Mouse (Mus musculus) colon, adult 2 months (tissue): ENCODE measurements around the gene Clnk. TPM values are rescaled to one million over a fixed set of nuclear protein-coding genes. Genes with fewer than 3 reads are reported as not detected.

Experiments
- polyA plus RNA-seq: library from polyadenylated mRNA; depleted of rRNA; stranded (reverse); fragments of >200 nt; gene quantifications from 2 replicates; pipeline ENCODE4 v1.2.3, GENCODE M21; 2012; rRNA removed

The Clnk gene
- polyA plus RNA-seq = 0.10 TPM in 1 of 2 replicates, not detected in the other

GRCm38 (mm10) chr5:38876622-38877021 is at the start of gene Clnk:
Clnk (minus strand) TSS chr5:38876812.

GRCm38 (mm10) chr5:38684164-38684911 is 192.3 kb downstream of the Clnk start, which contains the start of gene Zfp518b:
Zfp518b (minus strand) TSS chr5:38684826.

Other genes starting within 250 kb of the Clnk start
- gene Zfp518b, start 192.0 kb downstream of the Clnk start, polyA plus RNA-seq = 0.71 and 0.90 TPM in 2 replicates